Mouse (Mus musculus) v-Abl transformed pro-B cells (cell line): ENCODE measurements around the gene Gm43738.

Experiments used
- in situ Hi-C, 2 experiments: fragments of 400-800 bp; cut with MboI; formaldehyde crosslinking; loops; one replicate each; pipeline ENCODE4 v1.15.1; 2025; ENCODE audit not compliant: unreplicated experiment in 2 of 2

The Gm43738 gene

DNA sequence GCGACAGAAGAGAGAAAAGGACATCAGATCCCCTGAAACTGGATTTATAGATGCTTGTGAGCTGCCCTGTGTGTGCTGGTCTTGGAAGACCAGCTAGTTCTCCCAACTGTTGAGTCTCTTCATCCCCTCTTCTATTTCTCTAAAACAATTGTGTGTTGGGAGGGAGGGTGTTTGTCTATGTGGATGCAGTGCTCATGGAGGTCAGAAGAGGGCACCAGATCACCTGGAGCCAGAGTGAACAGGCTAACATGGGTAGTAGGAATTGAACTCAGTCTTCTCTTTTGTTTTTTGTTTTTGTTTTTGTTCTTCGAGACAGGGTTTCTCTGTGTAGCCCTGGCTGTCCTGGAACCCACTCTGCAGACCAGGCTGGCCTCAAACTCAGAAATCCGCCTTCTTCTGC, 42.1 kb downstream of the Gm43738 start:
- in situ Hi-C loops: loop anchor here (25.0 kb wide), 2 partner anchors 746 to 954 kb away; no protein-coding TSS in a partner anchor

GRCm38 (mm10) chr3:89058361-89058760, 42.5 kb downstream of the Gm43738 start:
- in situ Hi-C loops: loop anchor here (25.0 kb wide), 2 partner anchors 746 to 954 kb away; no protein-coding TSS in a partner anchor

- in situ Hi-C loops: loop anchor here in 1 of 2 experiments (5.0 to 25.0 kb wide), 2 partner anchors 106 to 984 kb away; no protein-coding TSS in a partner anchor
Observed at GRCm38 (mm10) chr3:89043359-89043758, 57.5 kb downstream of the Gm43738 start.
